8 mouse cellular contexts compared by ENCODE assay signal in the genomic region with DNA sequence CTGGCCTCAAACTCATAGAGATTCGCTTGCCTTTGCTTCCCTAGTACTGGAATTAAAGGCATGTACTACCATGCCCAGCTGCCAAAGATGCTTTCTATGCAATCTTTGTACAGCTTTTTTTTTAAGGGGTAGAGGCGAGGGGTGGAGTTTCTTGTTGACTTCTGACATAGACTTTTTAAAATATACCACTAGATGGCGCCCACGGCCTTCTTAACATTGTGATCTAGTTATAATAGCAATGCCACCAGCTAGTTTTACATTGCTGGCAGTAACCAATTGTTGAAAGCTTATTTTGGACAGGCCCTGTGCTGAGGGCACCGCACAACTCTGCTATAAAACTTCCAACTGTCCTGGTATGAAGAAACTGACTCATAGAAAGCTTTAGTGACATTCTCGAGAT. TPM values are rescaled to one million over a fixed set of nuclear protein-coding genes. Genes with fewer than 3 reads are reported as not detected.
DNase-seq lines count a peak whose midpoint lies in the region; ATAC-seq and TF ChIP-seq lines count a peak whose summit lies in the region.

No protein-coding gene starts in this region.

- WGBS in lung, postnatal 0 days, result 13% methylated on average over 6 of the region's 6 CpGs

- no peak overlapping the region for H3K27ac ChIP-seq in lung, postnatal 0 days (ENCODE audit: low read length)

- H3K4me1 ChIP-seq in lung, postnatal 0 days (ENCODE audit: insufficient read depth, low read depth, low read length), result no peaks in the 10 kb centered on the region

- no peak overlapping the region for H3K4me2 ChIP-seq in lung, postnatal 0 days (replicated peaks; ENCODE audit: low read depth, low read length)

- TF ChIP-seq CTCF in lung, postnatal 0 days (IDR thresholded peaks at IDR 0.05), result peak; percentile 72

- no peak overlapping the region for H3K9ac ChIP-seq in lung, postnatal 0 days (replicated peaks; ENCODE audit: low read depth)

- H3K27me3 ChIP-seq in lung, postnatal 0 days (replicated peaks; ENCODE audit: insufficient read depth, low read length), result no peaks in the 10 kb centered on the region

- TF ChIP-seq EP300 in lung, postnatal 0 days (IDR thresholded peaks at IDR 0.05), result 0 out of 2 replicates have a peak, but pooled peaks have one; percentile 35

- no peak overlapping the region for H3K4me3 ChIP-seq in lung, postnatal 0 days (ENCODE audit: low read depth, low read length)

- ATAC-seq in lung, postnatal 0 days, result peak; percentile 68

- DNase-seq in gastrocnemius, adult 18-20 months (ENCODE audit: low spot score), result peak; percentile 77
- DNase-seq in gastrocnemius, postnatal 25 days, result no peak
- peak; percentile 73 for DNase-seq in Muller cell, postnatal 12 days (ENCODE audit: inconsistent ontology term)
- peak; percentile 73 to 76 for DNase-seq in cerebellum, postnatal 14 days
- peak; percentile 62 for DNase-seq in gonadal fat pad, adult 2 months (ENCODE audit: low read depth)
- peak; percentile 85 for DNase-seq in kidney, adult 9 months
- DNase-seq in lung, postnatal 0 days (ENCODE audit: low spot score), result peak; percentile 93
- DNase-seq in right cerebral cortex, postnatal 14 days, result peak; percentile 29

- no peaks in the 10 kb centered on the region for H3K36me3 ChIP-seq in lung, postnatal 0 days (ENCODE audit: insufficient read depth, low read length)

- H3K9me3 ChIP-seq in lung, postnatal 0 days (ENCODE audit: low read length), result no peaks in the 10 kb centered on the region

RNA-seq across cellular contexts. Expression of a gene that starts 11.3 kb away (rescaled TPM):
- total RNA-seq in gastrocnemius, adult 18-20 months (2021), result 10 to 100 TPM; 51.7 to 82.1 TPM
- 100 to 1,000 TPM in 1 of 2 experiments, 10 to 100 TPM in 1; 66.9 to 129 TPM for total RNA-seq in gastrocnemius, postnatal 25 days (2021)
- 1,153 and 1,418 TPM in 2 replicates for polyA plus RNA-seq in gonadal fat pad, adult 2 months (2012; rRNA removed)
- 265 and 293 TPM in 2 replicates for polyA plus RNA-seq in lung, postnatal 0 days (2015; fragmentation: Nextera tagmentation; extraction: Ambion mirVana)

RNA-seq across cellular contexts. Expression of a gene that starts 46.4 kb away (rescaled TPM):
- total RNA-seq in gastrocnemius, adult 18-20 months (2021), result 1 to 10 TPM; 3.8 to 5.9 TPM
- 1 to 10 TPM; 3.7 to 5.5 TPM for total RNA-seq in gastrocnemius, postnatal 25 days (2021)
- 8.7 and 10.9 TPM in 2 replicates for polyA plus RNA-seq in gonadal fat pad, adult 2 months (2012; rRNA removed)
- 56.1 and 57.9 TPM in 2 replicates for polyA plus RNA-seq in lung, postnatal 0 days (2015; fragmentation: Nextera tagmentation; extraction: Ambion mirVana)

RNA-seq across cellular contexts. Expression of a gene that starts 52.0 kb away (rescaled TPM):
- total RNA-seq in gastrocnemius, adult 18-20 months (2021), result 1 to 10 TPM in 1 of 2 experiments, under 1 TPM in 1; 0.39 to 1.2 TPM
- total RNA-seq in gastrocnemius, postnatal 25 days (2021), result 1 to 10 TPM in 1 of 2 experiments, under 1 TPM in 1; 0.61 to 1.2 TPM
- 4.2 and 5.0 TPM in 2 replicates for polyA plus RNA-seq in gonadal fat pad, adult 2 months (2012; rRNA removed)
- 7.5 and 9.7 TPM in 2 replicates for polyA plus RNA-seq in lung, postnatal 0 days (2015; fragmentation: Nextera tagmentation; extraction: Ambion mirVana)
